Mouse (Mus musculus): ENCODE measurements at regions not wholly inside any gene's neighbourhood (a gene's known extent, or its start where the extent isn't known, plus 50 kb on each side); places are given as distances from the start of the nearest gene placed in this dataset.

DNA sequence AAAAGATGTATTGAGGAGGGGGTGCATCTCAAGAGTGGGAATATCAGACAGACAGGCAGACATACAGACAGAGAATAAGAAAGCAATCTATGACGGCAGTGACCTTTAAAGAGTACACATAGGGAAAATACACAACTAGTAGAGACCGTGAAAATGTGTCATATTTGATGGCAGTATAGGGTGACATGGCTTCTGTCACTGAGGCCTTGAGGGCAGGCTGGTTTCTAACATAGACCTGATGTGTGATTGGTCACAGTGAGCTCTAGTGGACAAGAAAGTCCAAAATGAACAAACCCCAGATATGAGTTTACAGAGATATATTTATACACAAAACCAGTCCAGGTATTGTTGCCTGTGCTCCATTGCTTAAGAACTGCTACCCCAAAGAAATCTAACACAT lies 196.3 kb downstream of the 1190002N15Rik start:
- no peak for TF ChIP-seq CTCF (conservative IDR thresholded peaks at IDR 0.05; ENCODE audit: insufficient read depth, insufficient read length, low read depth, low read length)
- no peak for TF ChIP-seq POLR2A (IDR thresholded peaks at IDR 0.05; ENCODE audit: low read depth, low read length)

Data from kidney, adult 2 months (tissue).